Mouse (Mus musculus) heart, embryonic 11.5 days (tissue): ENCODE data around the gene Slc4a5. TPM values are rescaled to one million over a fixed set of nuclear protein-coding genes. Genes with fewer than 3 reads are reported as not detected.

Source experiments
- ATAC-seq: fragments of 200-750 bp; cut with Nextera tagmentation; replicated peaks from 2 replicates; pipeline ENCODE4 v1.8.0; 2017; ENCODE audit warnings: moderate library complexity; ENCODE audit not compliant: insufficient number of reproducible peaks, low FRiP score, low TSS enrichment
- H3K27ac ChIP-seq: fragments of 300-500 bp; sonication (generic); 2 replicates; pipeline ENCODE4 v1.5.1; 2014; ENCODE audit warnings: mild to moderate bottlenecking, low read depth, low read length
- H3K27me3 ChIP-seq: fragments of 300-500 bp; sonication (generic); 2 replicates; pipeline ENCODE4 v1.6.1; 2014; ENCODE audit warnings: mild to moderate bottlenecking, low read length, mixed read lengths; ENCODE audit not compliant: control insufficient read depth, insufficient read depth
- H3K36me3 ChIP-seq: fragments of 300-500 bp; sonication (generic); 2 replicates; pipeline ENCODE4 v1.6.1; 2014; ENCODE audit warnings: mild to moderate bottlenecking, low read length, moderate library complexity, mixed read lengths; ENCODE audit not compliant: control insufficient read depth, insufficient read depth
- H3K4me1 ChIP-seq: fragments of 300-500 bp; sonication (generic); 2 replicates; pipeline ENCODE4 v1.6.1; 2014; ENCODE audit warnings: low read length; ENCODE audit not compliant: control insufficient read depth, insufficient read depth
- H3K4me2 ChIP-seq: fragments of 300-500 bp; sonication (generic); 2 replicates; pipeline ENCODE4 v1.6.1; 2014; ENCODE audit warnings: mild to moderate bottlenecking, moderate library complexity
- H3K4me3 ChIP-seq: fragments of 300-500 bp; sonication (generic); 2 replicates; pipeline ENCODE4 v1.5.1; 2014; ENCODE audit warnings: low read depth, low read length
- H3K9ac ChIP-seq: fragments of 300-500 bp; sonication (generic); 2 replicates; pipeline ENCODE4 v1.6.1; 2014; ENCODE audit warnings: mild to moderate bottlenecking, low read depth, low read length, moderate library complexity
- H3K9me3 ChIP-seq: fragments of 300-500 bp; sonication (generic); replicated peaks from 2 replicates; pipeline ENCODE4 v1.6.1; 2016; ENCODE audit warnings: low read length; ENCODE audit not compliant: control insufficient read depth
- WGBS: fragments of 180-500 bp; shearing (Covaris S2); extraction: QIAGEN DNeasy Blood & Tissue Kit; methylation state at CpG from one replicate; pipeline ENCODE4 v1.1.7; 2014; ENCODE audit not compliant: insufficient replicate concordance; 5-methylcytosine and 5-hydroxymethylcytosine counted together
- polyA plus RNA-seq: library from polyadenylated mRNA; unstranded; fragments of >200 nt; fragmentation: Nextera tagmentation; extraction: Ambion mirVana; gene quantifications from 2 replicates; pipeline ENCODE4 v1.2.1, GENCODE M21; 2014

The Slc4a5 gene
- 0.21 and 0.38 TPM in 2 replicates for polyA plus RNA-seq

GRCm38 (mm10) chr6:83219814-83220213 is at the start of gene Slc4a5:
Slc4a5 (plus strand) TSS chr6:83219828.
- H3K4me3 ChIP-seq, result no peak within 1 kb of the TSS
- no peaks in the 10 kb centered on the region for H3K9me3 ChIP-seq
- no peak within 1 kb of the TSS for H3K27ac ChIP-seq
- H3K4me1 ChIP-seq, result no peaks in the 10 kb centered on the region
- H3K9ac ChIP-seq, result no peak within 1 kb of the TSS
- no peak within 1 kb of the TSS for H3K4me2 ChIP-seq
- ATAC-seq, result no peak
- H3K27me3 ChIP-seq, result no peaks in the 10 kb centered on the region
- H3K36me3 ChIP-seq, result no peaks in the 10 kb centered on the region
- WGBS, result 65% methylated on average over 3 of the region's 3 CpGs

DNA sequence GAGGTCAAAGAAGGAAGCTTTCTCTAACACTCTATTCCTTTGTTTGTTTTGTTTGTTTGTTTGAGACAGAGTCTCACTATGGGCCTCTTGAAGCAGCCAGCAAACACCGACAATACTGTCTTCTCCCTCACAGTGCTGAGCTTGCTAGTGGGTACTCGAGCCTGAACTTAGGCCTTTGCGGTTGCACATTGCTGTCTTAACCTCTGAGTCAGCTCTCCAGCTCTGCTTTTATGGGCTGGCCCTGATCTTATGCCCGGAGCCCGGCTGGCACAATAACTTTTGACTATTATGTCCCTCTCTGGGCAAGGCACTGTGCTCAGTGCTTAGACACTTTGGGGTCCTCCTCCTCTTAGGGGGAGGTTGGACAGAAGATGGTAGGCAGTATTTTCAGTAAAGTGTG is 49.8 kb upstream of the Slc4a5 start:
- H3K4me2 ChIP-seq, result no peak overlapping the region
- H3K4me1 ChIP-seq, result peaks cover 6% of the 10 kb centered on the region; the same call in 1 of the 2 replicates
- no peaks in the 10 kb centered on the region for H3K9me3 ChIP-seq
- 80% methylated on average over 5 of the region's 5 CpGs for WGBS
- no peak for ATAC-seq
- H3K9ac ChIP-seq, result no peak overlapping the region
- no peaks in the 10 kb centered on the region for H3K27me3 ChIP-seq
- no peak overlapping the region for H3K27ac ChIP-seq
- no peak overlapping the region for H3K4me3 ChIP-seq
- H3K36me3 ChIP-seq, result no peaks in the 10 kb centered on the region

GRCm38 (mm10) chr6:83171063-83171462 is 48.6 kb upstream of the Slc4a5 start:
- no peak for ATAC-seq
- Histone ChIP-seq H3K4me1 (peaks cover 6% of the 10 kb centered on the region; the same call in 1 of the 2 replicates), H3K27ac (no peak overlapping the region), H3K4me2 (no peak overlapping the region), H3K4me3 (no peak overlapping the region), H3K27me3 (no peaks in the 10 kb centered on the region), H3K9ac (no peak overlapping the region), H3K36me3 (no peaks in the 10 kb centered on the region), H3K9me3 (no peaks in the 10 kb centered on the region)
- WGBS, result 81% methylated on average over 5 of the region's 5 CpGs

- Histone ChIP-seq H3K9ac (no peak overlapping the region), H3K9me3 (no peaks in the 10 kb centered on the region)
Observed at GRCm38 (mm10) chr6:83172240-83172920, 47.2 kb upstream of the Slc4a5 start.

GRCm38 (mm10) chr6:83175996-83176395 is 43.6 kb upstream of the Slc4a5 start:
- Histone ChIP-seq H3K4me3 (no peak overlapping the region), H3K27ac (no peak overlapping the region), H3K9ac (peak overlapping the region; percentile 16; the same call in 1 of the 2 replicates), H3K36me3 (no peaks in the 10 kb centered on the region), H3K4me2 (no peak overlapping the region), H3K4me1 (peaks cover 9% of the 10 kb centered on the region), H3K27me3 (no peaks in the 10 kb centered on the region), H3K9me3 (no peaks in the 10 kb centered on the region)
- no peak for ATAC-seq
- WGBS, result 85% methylated on average over 8 of the region's 8 CpGs

More at GRCm38 (mm10) chr6:83172240-83172920, 47.2 kb upstream of the Slc4a5 start:
- Histone ChIP-seq H3K4me2 (no peak overlapping the region), H3K27me3 (no peaks in the 10 kb centered on the region), H3K36me3 (no peaks in the 10 kb centered on the region), H3K27ac (no peak overlapping the region), H3K4me1 (no peaks in the 10 kb centered on the region; the same call in 1 of the 2 replicates), H3K4me3 (no peak overlapping the region)
- ATAC-seq, result no peak
- WGBS, result 72% methylated on average over 9 of the region's 9 CpGs

GRCm38 (mm10) chr6:83179390-83180117 is 40.1 kb upstream of the Slc4a5 start:
- H3K27me3 ChIP-seq, result no peaks in the 10 kb centered on the region
- peak overlapping the region; percentile 39 for H3K4me3 ChIP-seq
- no peak overlapping the region for H3K27ac ChIP-seq
- ATAC-seq, result peak; percentile 48; the same call in 1 of the 2 replicates
- peak overlapping the region; percentile 67 for H3K4me2 ChIP-seq
- H3K9ac ChIP-seq, result peak overlapping the region; percentile 50
- peaks cover 7% of the 10 kb centered on the region; the same call in 1 of the 2 replicates for H3K36me3 ChIP-seq
- 21% methylated on average over 12 of the region's 12 CpGs for WGBS
- no peaks in the 10 kb centered on the region for H3K9me3 ChIP-seq
- H3K4me1 ChIP-seq, result peaks cover 9% of the 10 kb centered on the region

DNA sequence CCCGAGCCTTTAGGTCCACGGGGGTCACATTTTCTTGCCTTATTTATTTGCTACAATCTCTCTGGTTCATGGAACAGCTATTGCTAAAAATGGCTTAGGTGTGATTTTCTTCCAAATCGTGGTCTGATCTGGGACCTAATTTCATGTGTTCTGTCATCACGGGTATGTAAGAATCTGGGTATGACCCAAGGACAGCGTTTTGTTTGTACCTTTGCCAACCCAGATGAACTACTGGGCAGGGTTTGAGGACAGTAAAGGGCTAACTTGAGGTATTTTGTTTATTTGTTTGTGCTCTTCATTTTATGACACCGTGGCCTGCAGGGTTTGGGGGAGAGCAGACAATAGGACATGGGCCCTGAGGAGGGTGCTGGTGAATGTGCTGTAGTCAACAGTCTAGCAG is 39.0 kb upstream of the Slc4a5 start:
- H3K27ac ChIP-seq, result no peak overlapping the region
- no peaks in the 10 kb centered on the region for H3K27me3 ChIP-seq
- no peak overlapping the region for H3K4me2 ChIP-seq
- H3K9me3 ChIP-seq, result no peaks in the 10 kb centered on the region
- H3K36me3 ChIP-seq, result peaks cover 7% of the 10 kb centered on the region; the same call in 1 of the 2 replicates
- H3K4me3 ChIP-seq, result no peak overlapping the region
- 84% methylated on average over 6 of the region's 6 CpGs for WGBS
- H3K4me1 ChIP-seq, result peaks cover 12% of the 10 kb centered on the region
- no peak for ATAC-seq
- H3K9ac ChIP-seq, result 0 out of 2 replicates have a peak overlapping the region, but pooled peaks have one; percentile 12

GRCm38 (mm10) chr6:83184858-83185435 is 34.7 kb upstream of the Slc4a5 start:
- Histone ChIP-seq H3K36me3 (peaks cover 12% of the 10 kb centered on the region), H3K4me1 (peaks cover 13% of the 10 kb centered on the region), H3K27me3 (no peaks in the 10 kb centered on the region), H3K4me3 (no peak overlapping the region), H3K9me3 (no peaks in the 10 kb centered on the region), H3K27ac (no peak overlapping the region), H3K9ac (no peak overlapping the region), H3K4me2 (no peak overlapping the region)
- WGBS, result 89% methylated on average over 3 of the region's 3 CpGs
- ATAC-seq, result no peak
